Mouse (Mus musculus) heart, postnatal 0 days (tissue): ENCODE results near the gene Tfap4. TPM values are rescaled to one million over a fixed set of nuclear protein-coding genes. Genes with fewer than 3 reads are reported as not detected.

ENCODE experiments used
- ATAC-seq: fragments of 200-750 bp; cut with Nextera tagmentation; 2 replicates; pipeline ENCODE4 v1.8.0; 2017; ENCODE audit warnings: low read depth, moderate number of reproducible peaks, moderate library complexity; ENCODE audit not compliant: insufficient read depth
- DNase-seq: peaks from one replicate; pipeline ENCODE4 v3.0.0-alpha.2; 2016; ENCODE audit warnings: low spot score
- H3K27ac ChIP-seq: fragments of 300-500 bp; sonication (generic); 2 replicates; pipeline ENCODE4 v1.5.1; 2014; ENCODE audit warnings: low read depth, mild to moderate bottlenecking
- H3K27me3 ChIP-seq: fragments of 300-500 bp; sonication (generic); 2 replicates; pipeline ENCODE4 v1.6.1; 2014; ENCODE audit warnings: low read length, mixed read lengths; ENCODE audit not compliant: control insufficient read depth, insufficient read depth
- H3K36me3 ChIP-seq: fragments of 300-500 bp; sonication (generic); replicated peaks from 2 replicates; pipeline ENCODE4 v1.6.1; 2014; ENCODE audit warnings: low read length, mixed read lengths; ENCODE audit not compliant: control insufficient read depth, insufficient read depth
- H3K4me1 ChIP-seq: fragments of 300-500 bp; sonication (generic); 2 replicates; pipeline ENCODE4 v1.6.1; 2014; ENCODE audit warnings: antibody characterized with exemption; ENCODE audit not compliant: control insufficient read depth, insufficient read depth
- H3K4me2 ChIP-seq: fragments of 300-500 bp; sonication (generic); 2 replicates; pipeline ENCODE4 v1.6.1; 2014; ENCODE audit warnings: low read depth, mild to moderate bottlenecking, low read length, moderate library complexity
- H3K4me3 ChIP-seq: fragments of 300-500 bp; sonication (generic); 2 replicates; pipeline ENCODE4 v1.5.1; 2014; ENCODE audit warnings: low read depth, low read length
- H3K9ac ChIP-seq: fragments of 300-500 bp; sonication (generic); replicated peaks from 2 replicates; pipeline ENCODE4 v1.6.1; 2014; ENCODE audit warnings: low read depth, low read length, mixed read lengths
- H3K9me3 ChIP-seq: fragments of 300-500 bp; sonication (generic); replicated peaks from 2 replicates; pipeline ENCODE4 v1.6.1; 2016; ENCODE audit warnings: low read length; ENCODE audit not compliant: control insufficient read depth
- CTCF ChIP-seq: IDR thresholded peaks from 2 replicates; pipeline ENCODE4 v1.5.1; 2016; ENCODE audit warnings: antibody characterized with exemption, control low read depth, low read depth
- EP300 ChIP-seq: IDR thresholded peaks from 2 replicates; pipeline ENCODE4 v1.6.1; 2016; ENCODE audit warnings: antibody characterized with exemption, low read depth
- WGBS: fragments of 180-500 bp; shearing (Covaris S2); extraction: QIAGEN DNeasy Blood & Tissue Kit; methylation state at CpG from one replicate; pipeline ENCODE4 v1.1.7; 2014; 5-methylcytosine and 5-hydroxymethylcytosine counted together
- polyA plus RNA-seq: library from polyadenylated mRNA; unstranded; fragments of >200 nt; fragmentation: Nextera tagmentation; extraction: Ambion mirVana; gene quantifications from 2 replicates; pipeline ENCODE4 v1.2.1, GENCODE M21; 2015
- total RNA-seq: library from RNA; depleted of rRNA; stranded (reverse); fragments of >200 nt; gene quantifications from 2 replicates; pipeline ENCODE4 v1.2.3, GENCODE M21; 2014; ENCODE audit warnings: low replicate concordance

The Tfap4 gene
- total and polyA plus RNA-seq, 2 experiments from 2014 or later, result 2.9 to 6.3 TPM

DNA sequence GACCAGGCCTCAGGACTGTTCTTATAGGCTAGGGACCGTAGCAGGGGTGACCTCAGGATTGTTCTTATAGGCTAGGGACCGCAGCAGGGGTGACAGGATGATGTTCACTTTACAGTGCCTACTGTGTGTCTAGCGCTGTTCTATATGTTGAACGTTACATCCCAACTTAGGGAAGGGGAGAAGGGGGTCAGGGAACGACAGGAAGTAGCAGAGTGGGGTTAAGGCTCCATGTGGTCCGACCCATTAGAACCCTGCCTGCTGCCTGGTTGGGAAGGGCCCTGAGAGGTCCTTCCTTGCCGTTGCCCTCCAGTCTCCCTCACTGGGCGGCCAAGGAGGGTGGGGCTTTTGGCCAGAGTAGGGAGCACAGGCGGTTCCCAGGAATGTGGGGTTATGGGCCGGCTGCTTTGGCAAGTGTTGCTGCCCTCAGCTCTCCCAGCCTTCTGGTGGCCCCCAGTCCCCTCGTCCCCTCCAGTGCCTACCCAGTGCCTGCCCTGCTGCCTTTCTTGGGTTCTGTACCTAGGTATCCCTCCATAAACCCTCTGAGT lies 44.7 kb upstream of the Tfap4 start:
- Histone ChIP-seq H3K27ac (no peak overlapping the region), H3K9ac (no peak overlapping the region), H3K4me3 (no peak overlapping the region), H3K4me2 (no peak overlapping the region), H3K9me3 (no peaks in the 10 kb centered on the region), H3K4me1 (peaks cover 70% of the 10 kb centered on the region), H3K27me3 (no peaks in the 10 kb centered on the region), H3K36me3 (peaks cover 7% of the 10 kb centered on the region; the same call in 1 of the 2 replicates)
- WGBS, result 64% methylated on average over 11 of the region's 11 CpGs
- no peak for DNase-seq
- no peak for ATAC-seq
- TF ChIP-seq CTCF (no peak), EP300 (no peak)

DNA sequence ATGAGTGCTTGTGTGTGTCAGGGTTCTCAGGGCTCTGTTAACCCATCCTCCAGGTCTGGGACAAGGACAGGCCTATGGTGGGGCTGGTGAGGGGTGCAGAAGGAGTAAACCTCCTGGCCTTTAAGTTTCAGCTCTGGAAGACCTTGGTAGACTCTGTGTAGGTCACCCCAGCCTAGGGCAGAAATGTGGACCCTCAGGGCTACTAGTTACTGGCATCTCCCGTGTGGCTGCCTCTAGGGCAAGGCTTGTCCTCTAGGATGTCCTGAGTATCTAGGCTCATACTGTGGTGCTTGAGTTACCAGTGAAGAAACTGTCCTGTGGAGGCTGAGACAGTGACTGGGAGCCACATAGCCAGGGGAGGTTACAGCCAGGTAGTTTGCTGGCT lies 43.8 kb upstream of the Tfap4 start:
- H3K9ac ChIP-seq, result no peak overlapping the region
- H3K27me3 ChIP-seq, result no peaks in the 10 kb centered on the region
- ATAC-seq (no peak), DNase-seq (no peak)
- WGBS, result 52% methylated on average over 1 of the region's 1 CpGs
- H3K36me3 ChIP-seq, result no peaks in the 10 kb centered on the region
- H3K9me3 ChIP-seq, result no peaks in the 10 kb centered on the region
- H3K27ac ChIP-seq, result peak overlapping the region; percentile 83
- H3K4me3 ChIP-seq, result no peak overlapping the region
- peaks cover 78% of the 10 kb centered on the region for H3K4me1 ChIP-seq
- TF ChIP-seq EP300 (no peak), CTCF (no peak)
- H3K4me2 ChIP-seq, result peak overlapping the region; percentile 20; the same call in 1 of the 2 replicates

DNA sequence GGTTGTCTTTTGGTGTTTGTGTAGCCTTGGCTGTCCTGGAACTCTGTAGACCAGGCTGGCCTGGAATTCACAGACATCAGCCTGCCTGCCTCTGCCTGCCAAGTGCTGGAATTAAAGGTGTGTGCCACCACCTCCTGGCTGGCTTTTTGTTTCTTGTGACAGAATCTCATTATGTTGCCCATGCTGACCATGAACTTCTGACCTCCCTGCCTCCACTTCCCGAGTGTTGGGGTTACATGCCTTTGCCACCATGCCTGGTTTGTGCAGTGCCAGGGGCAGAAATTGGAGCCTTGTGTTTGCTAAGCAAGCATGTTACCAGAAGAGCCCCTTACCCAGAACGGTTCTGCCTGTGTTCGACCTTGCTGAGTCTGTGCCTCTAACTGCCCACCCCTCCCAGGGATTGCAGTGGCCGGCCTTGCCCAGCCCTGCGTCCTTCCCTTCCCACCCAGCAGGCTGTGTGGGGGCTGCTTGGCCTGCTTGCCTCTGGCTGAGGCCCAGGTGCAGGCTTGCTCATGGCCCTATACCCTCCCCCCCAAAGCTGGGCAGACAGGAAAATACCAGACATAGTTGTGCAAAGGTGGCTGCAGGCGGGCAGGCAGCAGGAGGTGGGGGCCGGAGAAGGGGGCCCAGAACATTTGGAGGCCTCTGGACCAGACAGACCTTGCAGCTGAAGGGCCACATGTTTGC lies 43.3 kb upstream of the Tfap4 start:
- peak overlapping the region; percentile 20; the same call in 1 of the 2 replicates for H3K4me2 ChIP-seq
- DNase-seq, result no peak
- H3K4me3 ChIP-seq, result no peak overlapping the region
- TF ChIP-seq EP300, result no peak
- TF ChIP-seq CTCF, result no peak
- 0 out of 2 replicates have a peak overlapping the region, but pooled peaks have one; percentile 1 for H3K9ac ChIP-seq
- H3K27ac ChIP-seq, result peak overlapping the region; percentile 83
- H3K36me3 ChIP-seq, result no peaks in the 10 kb centered on the region
- peaks cover 83% of the 10 kb centered on the region for H3K4me1 ChIP-seq
- H3K9me3 ChIP-seq, result no peaks in the 10 kb centered on the region
- 24% methylated on average over 7 of the region's 7 CpGs for WGBS
- no peaks in the 10 kb centered on the region for H3K27me3 ChIP-seq
- ATAC-seq, result peak; percentile 37; the same call in 1 of the 2 replicates

DNA sequence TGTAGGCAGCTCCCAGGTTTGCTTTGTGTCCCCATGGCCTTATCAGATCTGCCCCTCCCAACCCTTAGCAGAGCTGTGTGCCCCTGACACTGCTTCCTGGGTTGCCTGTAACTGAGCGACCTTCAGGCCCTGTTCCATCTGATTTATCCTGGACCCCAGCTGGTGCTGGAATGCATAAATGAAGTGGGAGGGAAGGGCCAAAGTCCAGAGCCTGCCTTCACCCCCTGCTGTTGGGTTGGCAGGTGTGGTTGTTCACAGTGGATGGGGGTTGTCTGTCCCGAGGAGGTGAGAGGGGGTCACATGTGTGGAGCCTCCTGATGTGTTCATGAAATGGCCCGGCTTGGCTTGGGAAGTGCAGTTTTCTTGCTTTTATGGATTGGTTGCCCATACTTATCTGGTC lies 42.5 kb upstream of the Tfap4 start:
- H3K4me1 ChIP-seq, result peaks cover 83% of the 10 kb centered on the region
- 14% methylated on average over 3 of the region's 3 CpGs for WGBS

DNA sequence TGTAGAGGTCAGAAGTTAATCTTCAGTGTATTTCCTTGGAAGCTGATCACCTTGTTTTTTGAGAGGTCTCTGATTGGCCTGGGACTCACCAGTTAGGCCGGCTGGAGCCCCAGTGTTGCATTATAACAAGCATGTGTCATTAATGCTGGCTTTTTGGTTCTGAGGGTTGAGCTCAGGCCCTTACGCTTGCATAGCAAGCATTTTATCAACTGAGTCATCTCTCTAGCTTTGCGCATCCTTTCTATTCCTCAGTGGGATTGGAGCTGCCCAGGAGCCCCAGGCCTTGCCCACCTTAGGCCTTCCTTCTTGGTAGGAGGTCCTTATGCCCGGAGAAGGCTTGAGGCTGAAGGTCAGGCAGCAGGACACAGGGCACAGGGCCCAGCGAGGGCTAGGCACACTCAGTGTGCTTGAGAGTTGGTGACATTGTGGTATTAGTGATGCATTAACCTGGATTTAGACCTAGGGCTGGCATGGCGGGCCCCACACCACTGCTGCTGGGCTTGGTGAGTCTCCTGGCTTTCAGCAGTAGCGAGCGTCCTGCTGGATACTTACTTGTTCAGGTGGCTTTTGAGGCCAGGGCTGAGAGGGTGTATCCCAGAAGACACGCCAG lies 41.2 kb upstream of the Tfap4 start:
- DNase-seq, result no peak
- no peaks in the 10 kb centered on the region for H3K36me3 ChIP-seq
- peak overlapping the region; percentile 83 for H3K27ac ChIP-seq
- no peak for TF ChIP-seq CTCF
- TF ChIP-seq EP300, result no peak
- peaks cover 83% of the 10 kb centered on the region for H3K4me1 ChIP-seq
- WGBS, result 58% methylated on average over 9 of the region's 9 CpGs
- H3K9ac ChIP-seq, result 0 out of 2 replicates have a peak overlapping the region, but pooled peaks have one; percentile 1
- no peaks in the 10 kb centered on the region for H3K27me3 ChIP-seq
- no peak overlapping the region for H3K4me3 ChIP-seq
- no peaks in the 10 kb centered on the region for H3K9me3 ChIP-seq
- no peak for ATAC-seq
- H3K4me2 ChIP-seq, result no peak overlapping the region

More for the DNA sequence above, 42.5 kb upstream of the Tfap4 start:
- no peaks in the 10 kb centered on the region for H3K27me3 ChIP-seq
- no peak overlapping the region for H3K4me3 ChIP-seq
- H3K36me3 ChIP-seq, result no peaks in the 10 kb centered on the region
- no peak for DNase-seq
- no peak for ATAC-seq
- H3K27ac ChIP-seq, result peak overlapping the region; percentile 83
- no peak overlapping the region for H3K4me2 ChIP-seq
- TF ChIP-seq EP300 (no peak), CTCF (no peak)
- 0 out of 2 replicates have a peak overlapping the region, but pooled peaks have one; percentile 1 for H3K9ac ChIP-seq
- no peaks in the 10 kb centered on the region for H3K9me3 ChIP-seq
